Mouse (Mus musculus) myocyte (in vitro differentiated cells): ENCODE results near the gene Atf2. TPM values are rescaled to one million over a fixed set of nuclear protein-coding genes. Genes with fewer than 3 reads are reported as not detected.

ENCODE experiments used
- H3K27me3 ChIP-seq: one replicate; pipeline ENCODE4 v1.6.1; 2011; ENCODE audit not compliant: control insufficient read depth, insufficient read depth, insufficient read length
- H3K36me3 ChIP-seq: one replicate; pipeline ENCODE4 v1.6.1; 2011; ENCODE audit not compliant: control insufficient read depth, insufficient read depth
- H3K4me2 ChIP-seq: one replicate; pipeline ENCODE4 v1.6.1; 2011; ENCODE audit warnings: low read depth, control low read depth
- H3K4me3 ChIP-seq: one replicate; pipeline ENCODE4 v1.5.1; 2011; ENCODE audit warnings: mild to moderate bottlenecking, control low read depth, moderate library complexity
- H3K79me2 ChIP-seq: one replicate; pipeline ENCODE4 v1.6.1; 2011; ENCODE audit not compliant: control insufficient read depth, insufficient read depth
- H3ac ChIP-seq: one replicate; pipeline ENCODE4 v1.6.1; 2011; ENCODE audit not compliant: control insufficient read depth, insufficient read length
- CEBPB ChIP-seq: IDR thresholded peaks from 2 replicates; pipeline ENCODE4 v1.6.1; 2011; ENCODE audit warnings: mild to moderate bottlenecking, moderate library complexity; ENCODE audit not compliant: poor library complexity, insufficient read depth, severe bottlenecking
- E2F4 ChIP-seq: IDR thresholded peaks from one replicate; pipeline ENCODE4 v1.6.1; 2011; ENCODE audit warnings: mild to moderate bottlenecking, control low read depth, moderate library complexity; ENCODE audit not compliant: insufficient read depth
- MAX ChIP-seq: IDR thresholded peaks from one replicate; pipeline ENCODE4 v1.6.1; 2011; ENCODE audit warnings: low read depth, mild to moderate bottlenecking, control low read depth
- MYOD1 ChIP-seq, 3 experiments: IDR thresholded peaks; one replicate each; pipeline ENCODE4 v1.6.1; 2011; ENCODE audit warnings: control low read depth in 2 of 3, low read depth in 2 of 3, mild to moderate bottlenecking in 2 of 3, moderate library complexity in 1 of 3; ENCODE audit not compliant: insufficient read length in 2 of 3, control insufficient read depth in 1 of 3
- MYOG ChIP-seq, 3 experiments: IDR thresholded peaks; one replicate each; pipeline ENCODE4 v1.6.1; 2011; ENCODE audit warnings: control low read depth in 2 of 3, low read depth in 2 of 3, mild to moderate bottlenecking in 2 of 3; ENCODE audit not compliant: insufficient read length in 2 of 3, control insufficient read depth in 1 of 3, insufficient read depth in 1 of 3
- POLR2A ChIP-seq: IDR thresholded peaks from one replicate; pipeline ENCODE4 v1.6.1; 2011; ENCODE audit warnings: low read depth, mild to moderate bottlenecking, control low read depth, moderate library complexity; ENCODE audit not compliant: insufficient read length
- POLR2AphosphoS2 ChIP-seq: IDR thresholded peaks from one replicate; pipeline ENCODE4 v1.6.1; 2011; ENCODE audit warnings: low read depth, control low read depth; ENCODE audit not compliant: insufficient read length
- REST ChIP-seq: IDR thresholded peaks from one replicate; pipeline ENCODE4 v1.6.1; 2011; ENCODE audit warnings: mild to moderate bottlenecking, control low read depth, moderate library complexity; ENCODE audit not compliant: insufficient read depth, insufficient read length
- SRF ChIP-seq: IDR thresholded peaks from one replicate; pipeline ENCODE4 v1.6.1; 2011; ENCODE audit warnings: low read depth; ENCODE audit not compliant: control insufficient read depth, insufficient read length
- TCF12 ChIP-seq: IDR thresholded peaks from one replicate; pipeline ENCODE4 v1.6.1; 2011; ENCODE audit warnings: mild to moderate bottlenecking, control low read depth; ENCODE audit not compliant: poor library complexity, insufficient read depth, severe bottlenecking
- TCF3 ChIP-seq: IDR thresholded peaks from one replicate; pipeline ENCODE4 v1.6.1; 2011; ENCODE audit warnings: low read depth, control low read depth; ENCODE audit not compliant: insufficient read length
- USF1 ChIP-seq: IDR thresholded peaks from one replicate; pipeline ENCODE4 v1.6.1; 2011; ENCODE audit warnings: low read depth, mild to moderate bottlenecking, control low read depth, moderate library complexity
- polyA plus RNA-seq: library from polyadenylated mRNA; unstranded; fragments of >200 nt; fragmentation: generic; extraction: Trizol; gene quantifications from one replicate; pipeline ENCODE4 v1.2.1, GENCODE M21; 2012; ENCODE audit warnings: missing spikeins

Gene Atf2
- polyA plus RNA-seq = 8.6 TPM

DNA sequence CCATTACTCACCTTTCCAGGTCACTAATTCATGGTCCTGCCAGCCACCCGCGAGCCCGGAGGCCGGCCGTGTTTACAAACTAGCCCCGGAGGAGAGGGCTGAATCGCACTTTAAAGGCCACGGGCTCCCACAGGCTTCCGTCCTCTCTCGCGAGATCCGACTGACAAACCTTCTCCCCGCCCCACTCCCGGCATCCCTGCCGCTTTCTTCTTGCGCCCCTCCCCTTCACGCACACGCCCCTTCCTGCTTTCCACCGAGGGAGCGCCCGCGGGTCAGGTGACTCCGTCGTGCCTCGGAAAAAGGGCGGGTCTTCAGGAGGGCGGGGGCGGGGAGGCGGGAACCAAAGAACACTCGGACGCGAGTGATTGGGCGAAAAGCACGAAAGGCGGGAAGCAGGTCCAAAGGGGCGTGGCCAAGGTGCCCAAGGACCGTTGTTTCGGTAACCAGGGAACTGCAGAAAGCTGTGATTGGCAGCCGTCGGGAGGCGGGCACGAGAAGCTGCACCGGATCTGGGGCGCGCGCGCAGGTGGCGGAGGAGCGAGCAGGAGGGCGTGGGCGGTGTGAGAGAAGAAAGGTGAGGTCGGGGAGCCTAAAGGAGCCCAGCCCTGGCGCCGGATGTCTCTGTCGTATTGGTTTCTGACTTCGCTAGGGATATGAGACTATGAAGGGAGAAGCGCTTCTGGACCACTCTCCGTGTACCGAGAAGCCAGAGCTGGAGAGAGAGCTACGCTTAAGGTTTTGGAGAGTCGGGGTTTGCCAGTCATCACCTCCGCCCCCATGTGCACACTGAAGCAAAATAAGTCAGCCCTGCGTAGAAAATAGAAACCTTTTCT is at the start of gene Atf2:
TSS of gene Atf2 (minus strand) at position 176 of the 833 bp plus-strand sequence.
- Histone ChIP-seq H3K79me2 (peaks cover 46% of the 10 kb centered on the region), H3K36me3 (no peaks in the 10 kb centered on the region), H3K27me3 (no peaks in the 10 kb centered on the region), H3K4me2 (peak within 1 kb of the TSS; percentile 98), H3ac (peak within 1 kb of the TSS; percentile 97), H3K4me3 (peak within 1 kb of the TSS; percentile 91)
- TF ChIP-seq USF1 (peak; percentile 79), TCF12 (no peak), POLR2A (peak; percentile 72), MAX (no peak), REST (no peak), POLR2AphosphoS2 (peak; percentile 65), MYOD1 (IDR thresholded peaks at IDR 0.05; ENCODE audit: control insufficient read depth in 1 of 3, insufficient read length in 2 of 3, low read depth in 2 of 3) (peak in 2 of 3 experiments; percentile 38 to 50), E2F4 (no peak), CEBPB (no peak), MYOG (IDR thresholded peaks at IDR 0.05; ENCODE audit: control insufficient read depth in 1 of 3, insufficient read depth in 1 of 3, insufficient read length in 2 of 3, low read depth in 2 of 3) (peak in 2 of 3 experiments; percentile 16 to 24), SRF (no peak), TCF3 (no peak)

DNA sequence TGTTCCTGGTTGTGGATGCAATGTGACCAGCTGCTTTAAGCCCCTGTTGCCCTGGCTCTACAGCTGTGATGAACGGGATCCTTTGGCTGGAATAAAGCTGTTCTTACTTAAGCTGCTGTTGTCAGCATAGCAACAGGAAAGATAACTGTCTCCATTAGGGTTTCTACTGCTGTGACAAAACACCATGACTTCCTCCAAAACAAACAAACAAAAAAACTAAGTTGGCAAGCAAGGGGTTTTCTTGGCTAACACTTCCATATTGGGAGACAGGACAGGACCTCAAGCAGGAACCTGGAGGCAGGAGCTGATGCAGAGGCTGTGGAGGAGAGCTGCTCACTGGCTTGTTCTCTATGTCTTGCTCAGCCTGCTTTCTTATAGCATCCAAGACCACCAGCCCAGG is 48.8 kb upstream of the Atf2 start:
- Histone ChIP-seq H3K4me2 (no peak overlapping the region), H3ac (no peak overlapping the region), H3K27me3 (no peaks in the 10 kb centered on the region), H3K79me2 (no peaks in the 10 kb centered on the region), H3K4me3 (no peak overlapping the region), H3K36me3 (no peaks in the 10 kb centered on the region)
- TF ChIP-seq TCF3 (no peak), CEBPB (no peak), POLR2A (no peak), MYOG (IDR thresholded peaks at IDR 0.05; ENCODE audit: control insufficient read depth in 1 of 3, insufficient read depth in 1 of 3, insufficient read length in 2 of 3, low read depth in 2 of 3) (no peak), MYOD1 (IDR thresholded peaks at IDR 0.05; ENCODE audit: control insufficient read depth in 1 of 3, insufficient read length in 2 of 3, low read depth in 2 of 3) (no peak), USF1 (no peak), TCF12 (no peak), REST (no peak), POLR2AphosphoS2 (no peak), E2F4 (no peak), SRF (no peak), MAX (no peak)

DNA sequence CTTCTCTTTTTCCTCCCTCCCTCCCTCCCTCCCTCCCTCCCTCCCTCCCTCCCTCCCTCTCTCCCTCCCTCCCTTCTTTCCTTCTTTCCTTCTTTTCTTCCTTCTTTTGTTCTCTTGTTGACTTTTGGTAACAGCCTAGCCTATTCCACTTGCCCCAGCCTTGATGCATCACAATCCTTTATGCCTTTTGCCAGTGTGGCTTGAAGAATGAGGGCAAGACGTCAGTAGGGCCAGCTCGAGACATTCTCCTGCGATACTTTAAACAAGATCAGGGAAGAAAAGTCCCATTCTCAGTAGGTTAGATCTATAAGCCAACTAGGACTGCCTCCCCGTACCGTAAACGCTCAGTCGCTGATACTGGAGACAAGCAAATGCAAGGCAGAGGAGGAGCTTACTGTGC is 48.0 kb upstream of the Atf2 start:
- H3K4me3 ChIP-seq = no peak overlapping the region
- no peak overlapping the region for H3K4me2 ChIP-seq
- H3K79me2 ChIP-seq = no peaks in the 10 kb centered on the region
- H3ac ChIP-seq = no peak overlapping the region
- no peaks in the 10 kb centered on the region for H3K27me3 ChIP-seq
- H3K36me3 ChIP-seq = no peaks in the 10 kb centered on the region
- no peak for TF ChIP-seq MAX
- no peak for TF ChIP-seq E2F4
- TF ChIP-seq MYOG (IDR thresholded peaks at IDR 0.05; ENCODE audit: control insufficient read depth in 1 of 3, insufficient read depth in 1 of 3, insufficient read length in 2 of 3, low read depth in 2 of 3) = no peak
- no peak for TF ChIP-seq USF1
- no peak for TF ChIP-seq MYOD1 (IDR thresholded peaks at IDR 0.05; ENCODE audit: control insufficient read depth in 1 of 3, insufficient read length in 2 of 3, low read depth in 2 of 3)
- no peak for TF ChIP-seq SRF
- TF ChIP-seq POLR2A = no peak
- no peak for TF ChIP-seq REST

DNA sequence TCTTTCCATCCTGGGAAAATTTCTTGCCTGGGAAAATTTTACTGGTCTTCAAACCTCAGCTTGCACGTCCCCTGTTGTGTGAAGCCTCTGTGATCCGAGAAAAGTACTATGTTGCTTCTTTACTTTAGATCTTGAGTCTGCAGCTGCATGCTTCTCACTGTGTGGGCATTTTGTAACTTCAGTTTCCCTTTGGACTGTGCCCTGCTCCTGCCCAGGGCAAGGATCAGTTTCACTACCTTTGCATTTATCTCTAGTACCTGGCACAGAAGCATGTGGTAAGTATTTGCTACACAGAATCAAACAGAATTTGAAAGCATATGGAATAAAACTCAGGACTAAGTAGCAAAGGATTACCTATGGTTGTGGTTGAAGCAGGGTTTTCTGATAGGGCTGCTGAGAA is 46.5 kb upstream of the Atf2 start:
- Histone ChIP-seq H3K36me3 (no peaks in the 10 kb centered on the region), H3K27me3 (no peaks in the 10 kb centered on the region), H3K4me2 (no peak overlapping the region), H3K79me2 (no peaks in the 10 kb centered on the region), H3K4me3 (no peak overlapping the region), H3ac (no peak overlapping the region)
- TF ChIP-seq POLR2A = no peak
- TF ChIP-seq TCF3 = no peak
- no peak for TF ChIP-seq REST
- TF ChIP-seq MAX = no peak
- TF ChIP-seq SRF = no peak
- no peak for TF ChIP-seq POLR2AphosphoS2
- TF ChIP-seq E2F4 = no peak
- TF ChIP-seq USF1 = no peak
- no peak for TF ChIP-seq TCF12
- no peak for TF ChIP-seq MYOG (IDR thresholded peaks at IDR 0.05; ENCODE audit: control insufficient read depth in 1 of 3, insufficient read depth in 1 of 3, insufficient read length in 2 of 3, low read depth in 2 of 3)
- no peak for TF ChIP-seq MYOD1 (IDR thresholded peaks at IDR 0.05; ENCODE audit: control insufficient read depth in 1 of 3, insufficient read length in 2 of 3, low read depth in 2 of 3)
- no peak for TF ChIP-seq CEBPB
